Mouse (Mus musculus) urinary bladder, postnatal 25 days (tissue): ENCODE results near the gene Sinhcaf.
"Not testable (repeated sequence)": the region's sequence is repeated elsewhere in the genome, so short reads cannot be mapped to it uniquely, and the experiment has no call there.

Experiments
- DNase-seq: peaks from one replicate; pipeline ENCODE4 v3.0.0; 2022; ENCODE audit warnings: low spot score

Sinhcaf gene

GRCm38 (mm10) chr6:148946409-148946742, at the start of gene Sinhcaf:
TSS of gene Sinhcaf (minus strand) at chr6:148946467.
- peak; percentile 97 for DNase-seq

DNA sequence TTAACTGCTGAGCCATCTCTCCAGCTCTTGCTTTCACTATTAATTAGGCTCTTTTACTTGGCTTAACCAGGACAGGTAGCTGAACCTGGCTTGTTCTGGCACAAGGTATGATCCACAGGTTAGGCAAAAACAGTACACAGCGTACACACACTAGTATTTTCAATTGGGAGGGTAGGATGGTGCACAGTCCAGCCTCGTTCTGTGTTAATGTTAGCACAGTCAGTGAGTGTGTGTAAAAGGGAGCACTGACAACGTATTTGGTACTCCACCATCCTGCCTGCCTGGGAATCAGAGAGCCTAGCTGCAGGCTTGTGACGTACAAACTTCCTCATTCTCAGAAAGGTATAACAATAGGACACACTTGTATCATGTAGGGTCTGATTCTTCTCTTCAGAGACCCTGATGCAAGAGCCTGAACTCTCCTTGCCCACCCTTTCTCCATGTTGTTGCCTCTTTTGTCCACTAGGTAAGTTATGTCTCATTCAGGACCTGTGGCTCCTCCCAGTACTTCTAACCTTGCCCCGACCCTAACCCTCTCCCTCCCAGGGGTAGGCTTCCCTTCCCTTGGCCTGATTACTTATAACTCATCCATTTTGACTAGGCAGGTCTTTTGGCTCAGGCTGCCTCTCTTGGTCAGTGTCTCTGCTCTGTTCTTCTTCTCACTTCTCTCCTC, 48.2 kb upstream of the Sinhcaf start:
- DNase-seq: no peak

GRCm38 (mm10) chr6:148993117-148994077, 47.1 kb upstream of the Sinhcaf start:
- no peak for DNase-seq

DNA sequence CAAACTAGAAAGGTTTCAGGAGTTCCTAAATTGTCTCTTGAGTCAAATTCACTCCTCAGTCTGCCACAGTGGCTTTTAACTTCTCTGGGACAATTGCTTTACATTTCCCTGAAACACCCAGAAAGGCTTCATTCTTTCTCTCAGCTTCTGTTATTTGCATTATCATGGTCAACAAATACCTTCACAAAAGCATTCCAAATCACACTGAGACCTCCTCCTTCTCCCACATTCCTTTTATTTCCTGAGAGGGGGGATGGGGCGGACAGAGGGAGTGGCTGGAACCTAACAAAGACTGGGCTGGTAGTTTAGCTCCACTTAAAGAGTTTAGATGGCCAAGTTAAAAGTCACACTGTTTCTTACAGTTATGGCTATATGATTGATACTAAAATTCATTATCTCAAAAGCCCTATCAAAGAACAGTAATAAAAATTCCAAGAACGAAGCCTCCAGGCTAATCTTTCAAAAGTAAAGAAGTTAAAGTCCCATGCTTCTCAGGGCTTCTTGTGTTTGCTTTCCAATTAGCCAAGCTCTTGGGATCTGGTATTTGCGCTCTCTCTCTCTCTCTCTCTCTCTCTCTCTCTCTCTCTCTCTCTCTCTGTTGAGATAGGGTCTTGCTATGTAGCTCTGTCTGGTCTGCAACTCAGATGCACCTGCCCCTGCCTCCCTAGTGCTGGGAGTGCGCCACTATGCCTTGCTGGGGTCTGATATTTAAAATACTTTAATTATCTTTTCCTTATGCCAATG, 46.3 kb upstream of the Sinhcaf start:
- no peak for DNase-seq

- no peak for DNase-seq
These were observed 45.5 kb upstream of the Sinhcaf start for GRCm38 (mm10) chr6:148991660-148992372.

GRCm38 (mm10) chr6:148989792-148990491, 43.7 kb upstream of the Sinhcaf start:
- not testable (repeated sequence) for DNase-seq

GRCm38 (mm10) chr6:148986003-148986402, 39.7 kb upstream of the Sinhcaf start:
- no peak for DNase-seq

- no peak for DNase-seq
These were observed 34.2 kb upstream of the Sinhcaf start for GRCm38 (mm10) chr6:148980495-148980894.

- DNase-seq: no peak
These were observed 28.8 kb upstream of the Sinhcaf start for GRCm38 (mm10) chr6:148975096-148975495.

- DNase-seq: no peak
These were observed 26.6 kb upstream of the Sinhcaf start for GRCm38 (mm10) chr6:148972891-148973290.

- no peak for DNase-seq
These were observed 26.0 kb upstream of the Sinhcaf start for GRCm38 (mm10) chr6:148972059-148972848.

GRCm38 (mm10) chr6:148971385-148971940, 25.2 kb upstream of the Sinhcaf start:
- no peak for DNase-seq

DNA sequence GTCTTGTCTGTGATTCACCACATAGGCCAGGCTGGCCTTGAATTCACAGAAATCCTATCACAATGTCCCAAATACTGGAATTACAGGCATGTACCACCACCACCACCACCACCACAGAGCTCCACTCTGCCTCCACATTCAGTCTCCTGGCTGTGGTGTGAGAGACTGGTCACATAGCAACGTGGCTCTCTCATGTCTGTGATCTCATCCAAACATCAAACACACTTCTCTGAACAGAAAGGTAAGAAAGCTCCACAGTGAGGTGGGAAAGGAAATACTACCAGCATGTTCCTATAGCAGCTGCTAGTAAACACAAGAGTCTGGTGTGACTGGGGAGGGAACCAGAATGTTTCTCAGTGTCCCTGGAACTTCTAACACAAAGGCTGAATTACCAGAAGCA, 15.0 kb upstream of the Sinhcaf start:
- DNase-seq: no peak

DNA sequence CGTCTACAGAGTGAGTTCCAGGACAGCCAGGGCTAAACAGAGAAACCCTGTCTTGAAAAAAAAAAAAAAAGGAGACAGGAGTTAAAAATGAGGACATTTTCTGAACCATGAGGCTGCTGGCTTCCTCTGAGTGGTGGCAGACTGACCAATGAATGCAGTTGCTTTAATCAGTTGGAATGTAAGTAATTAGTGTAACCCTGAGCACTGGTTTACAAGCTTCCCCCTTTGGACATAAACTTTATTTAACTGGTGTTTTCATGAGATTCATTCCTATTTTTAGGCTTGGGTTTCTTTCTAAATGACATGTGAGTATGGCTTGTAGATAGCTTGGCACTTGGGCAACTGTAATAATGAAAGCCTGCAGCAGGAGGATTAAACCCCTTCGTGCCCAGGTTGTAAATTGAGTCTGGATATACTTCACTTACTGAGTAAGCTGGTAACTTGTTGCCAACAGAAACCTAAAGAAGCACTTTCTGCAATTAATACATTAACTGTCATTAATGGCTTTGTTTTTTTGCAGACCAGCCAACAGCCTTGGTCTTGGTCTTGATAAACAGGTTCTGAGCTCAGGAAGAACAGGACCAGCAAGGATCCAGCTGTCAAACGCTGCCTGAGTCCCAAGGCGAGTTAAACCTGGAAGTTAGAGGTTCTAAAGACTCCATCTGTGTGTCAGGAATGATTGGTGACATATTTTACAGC, 13.4 kb upstream of the Sinhcaf start:
- no peak for DNase-seq

- DNase-seq: no peak
These were observed 12.4 kb upstream of the Sinhcaf start for GRCm38 (mm10) chr6:148958712-148959111.

DNA sequence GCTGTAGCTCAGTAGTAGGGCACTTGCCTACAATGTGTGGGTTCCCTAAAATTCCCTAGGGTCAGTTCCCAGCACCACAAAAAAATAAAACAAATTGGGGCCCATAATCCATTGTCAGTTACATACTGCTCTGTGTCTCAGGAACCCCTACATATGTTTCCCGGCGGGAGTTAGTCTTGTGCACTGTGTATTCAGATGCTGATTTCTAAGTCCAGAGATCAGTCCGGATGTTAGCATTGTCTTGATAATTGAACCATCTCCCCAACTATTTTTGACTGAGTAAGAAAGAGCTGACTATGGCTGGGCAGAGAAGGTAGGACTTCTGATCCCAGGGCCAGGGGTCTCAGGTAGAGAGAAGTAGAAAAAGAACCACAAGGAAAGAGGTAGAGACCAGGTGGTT, 10.8 kb upstream of the Sinhcaf start:
- DNase-seq: no peak

DNA sequence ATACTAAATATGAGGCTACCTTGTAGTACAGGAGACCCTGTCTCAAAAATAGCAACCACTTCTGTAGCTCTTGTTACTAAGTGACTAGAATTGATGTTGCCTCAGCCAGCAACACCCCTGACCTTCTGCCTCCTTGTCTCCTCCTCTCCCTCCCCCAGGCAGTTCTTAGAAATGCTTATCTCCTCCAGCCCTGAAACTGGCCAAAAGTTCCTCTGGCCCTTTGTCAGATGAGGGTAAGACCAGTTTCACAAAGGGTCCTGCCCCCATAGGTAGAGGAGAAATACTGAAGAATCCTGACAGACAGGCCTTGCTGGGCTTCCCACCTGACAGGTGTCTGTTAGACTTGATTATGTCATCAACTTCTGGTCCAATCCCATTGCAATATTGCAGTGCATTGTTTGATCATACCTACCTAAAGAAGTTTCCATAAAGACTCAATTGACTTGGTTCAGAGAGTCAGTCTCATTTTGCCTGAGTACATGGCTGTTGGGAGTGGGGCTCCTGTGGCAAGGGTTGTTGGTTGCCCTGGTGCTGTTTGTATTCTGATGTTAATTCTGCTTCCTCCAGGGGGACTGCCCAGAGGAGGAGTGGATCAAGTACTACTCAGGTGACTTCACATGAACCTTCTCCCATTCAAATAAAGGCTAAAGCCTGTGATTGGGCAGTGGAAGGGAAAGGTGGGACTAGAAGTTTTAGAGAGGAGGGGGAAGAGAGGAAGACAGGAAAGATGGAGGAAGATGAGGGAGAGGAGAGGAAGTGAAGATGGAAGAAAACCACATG, 9.6 kb upstream of the Sinhcaf start:
- no peak for DNase-seq

DNA sequence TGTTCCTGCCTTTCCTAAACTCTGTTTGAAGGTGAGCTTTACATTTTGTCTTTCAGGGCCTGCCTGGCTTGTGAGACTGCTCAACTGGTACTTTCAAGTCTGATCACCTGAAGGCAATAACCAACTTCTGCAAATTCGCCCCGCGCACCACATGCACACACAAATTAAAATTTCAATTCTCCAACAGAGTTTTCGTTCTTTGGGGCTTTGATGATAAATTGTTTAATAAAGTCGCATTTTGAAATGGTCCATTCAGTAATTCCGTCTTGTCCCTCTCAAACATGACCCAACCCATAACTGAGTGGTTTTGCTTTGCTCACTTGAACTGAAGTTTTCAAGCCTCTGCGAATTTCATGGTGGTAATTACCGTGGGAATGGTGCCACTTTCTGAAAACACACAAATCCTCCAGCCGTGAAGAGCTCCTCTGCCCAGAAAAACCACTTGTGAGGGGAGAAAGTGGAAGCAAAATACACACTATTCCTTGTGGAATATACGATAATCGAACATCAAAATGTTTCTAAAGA, 676 bp upstream of the Sinhcaf start:
- no peak for DNase-seq
